Mouse (Mus musculus): ENCODE measurements around the gene Tnfsf9. TPM values are rescaled to one million over a fixed set of nuclear protein-coding genes. Genes with fewer than 3 reads are reported as not detected.

Gene Tnfsf9
- polyA plus RNA-seq, 1 experiment from 2014 or later, result 9.2 TPM

- 65% methylated on average over 3 of the region's 3 CpGs for WGBS
Observed at GRCm38 (mm10) chr17:57135635-57136034, 30.5 kb downstream of the Tnfsf9 start.

GRCm38 (mm10) chr17:57138676-57139075, 33.6 kb downstream of the Tnfsf9 start:
- 86% methylated on average over 4 of the region's 4 CpGs for WGBS
- no peak overlapping the region for H3K4me2 ChIP-seq (ENCODE audit: low read depth, low read length)
- no peaks in the 10 kb centered on the region for H3K36me3 ChIP-seq (ENCODE audit: control insufficient read depth, insufficient read depth, low read length)
- H3K4me3 ChIP-seq (replicated peaks; ENCODE audit: low read length), result no peak overlapping the region
- no peaks in the 10 kb centered on the region for H3K9me3 ChIP-seq (replicated peaks; ENCODE audit: control insufficient read depth, low read length)
- H3K27ac ChIP-seq (ENCODE audit: low read length), result no peak overlapping the region
- no peaks in the 10 kb centered on the region for H3K27me3 ChIP-seq (ENCODE audit: control insufficient read depth, insufficient read depth, low read length)
- ATAC-seq (ENCODE audit: insufficient read depth, low FRiP score), result no peak
- H3K4me1 ChIP-seq (ENCODE audit: control insufficient read depth, insufficient read depth, low read length), result no peaks in the 10 kb centered on the region
- no peak overlapping the region for H3K9ac ChIP-seq (ENCODE audit: low read length)

More at GRCm38 (mm10) chr17:57135635-57136034, 30.5 kb downstream of the Tnfsf9 start:
- H3K4me3 ChIP-seq (replicated peaks; ENCODE audit: low read length), result no peak overlapping the region
- no peak overlapping the region for H3K9ac ChIP-seq (ENCODE audit: low read length)
- H3K9me3 ChIP-seq (replicated peaks; ENCODE audit: control insufficient read depth, low read length), result no peaks in the 10 kb centered on the region
- H3K36me3 ChIP-seq (ENCODE audit: control insufficient read depth, insufficient read depth, low read length), result no peaks in the 10 kb centered on the region
- H3K4me2 ChIP-seq (ENCODE audit: low read depth, low read length), result no peak overlapping the region
- no peaks in the 10 kb centered on the region for H3K27me3 ChIP-seq (ENCODE audit: control insufficient read depth, insufficient read depth, low read length)
- no peak for ATAC-seq (ENCODE audit: insufficient read depth, low FRiP score)
- no peak overlapping the region for H3K27ac ChIP-seq (ENCODE audit: low read length)
- H3K4me1 ChIP-seq (ENCODE audit: control insufficient read depth, insufficient read depth, low read length), result no peaks in the 10 kb centered on the region

GRCm38 (mm10) chr17:57139708-57140107, 34.6 kb downstream of the Tnfsf9 start:
- no peaks in the 10 kb centered on the region for H3K4me1 ChIP-seq (ENCODE audit: control insufficient read depth, insufficient read depth, low read length)
- WGBS, result 77% methylated on average over 3 of the region's 3 CpGs
- H3K4me2 ChIP-seq (ENCODE audit: low read depth, low read length), result no peak overlapping the region
- H3K9ac ChIP-seq (ENCODE audit: low read length), result no peak overlapping the region
- H3K27me3 ChIP-seq (ENCODE audit: control insufficient read depth, insufficient read depth, low read length), result no peaks in the 10 kb centered on the region
- H3K9me3 ChIP-seq (replicated peaks; ENCODE audit: control insufficient read depth, low read length), result no peaks in the 10 kb centered on the region
- no peak overlapping the region for H3K4me3 ChIP-seq (replicated peaks; ENCODE audit: low read length)
- no peaks in the 10 kb centered on the region for H3K36me3 ChIP-seq (ENCODE audit: control insufficient read depth, insufficient read depth, low read length)
- H3K27ac ChIP-seq (ENCODE audit: low read length), result no peak overlapping the region
- ATAC-seq (ENCODE audit: insufficient read depth, low FRiP score), result no peak

GRCm38 (mm10) chr17:57143704-57144103, 38.6 kb downstream of the Tnfsf9 start:
- Histone ChIP-seq H3K27me3 (ENCODE audit: control insufficient read depth, insufficient read depth, low read length) (peaks cover 15% of the 10 kb centered on the region), H3K9me3 (replicated peaks; ENCODE audit: control insufficient read depth, low read length) (no peaks in the 10 kb centered on the region), H3K9ac (ENCODE audit: low read length) (no peak overlapping the region), H3K36me3 (ENCODE audit: control insufficient read depth, insufficient read depth, low read length) (no peaks in the 10 kb centered on the region), H3K4me1 (ENCODE audit: control insufficient read depth, insufficient read depth, low read length) (no peaks in the 10 kb centered on the region), H3K27ac (ENCODE audit: low read length) (no peak overlapping the region), H3K4me3 (replicated peaks; ENCODE audit: low read length) (no peak overlapping the region), H3K4me2 (ENCODE audit: low read depth, low read length) (no peak overlapping the region)
- no peak for ATAC-seq (ENCODE audit: insufficient read depth, low FRiP score)
- WGBS, result 67% methylated on average over 3 of the region's 3 CpGs

GRCm38 (mm10) chr17:57145115-57145514, 40.0 kb downstream of the Tnfsf9 start:
- Histone ChIP-seq H3K4me3 (replicated peaks; ENCODE audit: low read length) (no peak overlapping the region), H3K27ac (ENCODE audit: low read length) (no peak overlapping the region), H3K36me3 (ENCODE audit: control insufficient read depth, insufficient read depth, low read length) (no peaks in the 10 kb centered on the region), H3K27me3 (ENCODE audit: control insufficient read depth, insufficient read depth, low read length) (peaks cover 28% of the 10 kb centered on the region), H3K9me3 (replicated peaks; ENCODE audit: control insufficient read depth, low read length) (no peaks in the 10 kb centered on the region), H3K4me1 (ENCODE audit: control insufficient read depth, insufficient read depth, low read length) (no peaks in the 10 kb centered on the region), H3K9ac (ENCODE audit: low read length) (no peak overlapping the region), H3K4me2 (ENCODE audit: low read depth, low read length) (no peak overlapping the region)
- WGBS, result 82% methylated on average over 1 of the region's 1 CpGs
- ATAC-seq (ENCODE audit: insufficient read depth, low FRiP score), result no peak

- no peak for ATAC-seq (ENCODE audit: insufficient read depth, low FRiP score)
- Histone ChIP-seq H3K9ac (ENCODE audit: low read length) (no peak overlapping the region), H3K27me3 (ENCODE audit: control insufficient read depth, insufficient read depth, low read length) (peaks cover 32% of the 10 kb centered on the region), H3K4me2 (ENCODE audit: low read depth, low read length) (no peak overlapping the region), H3K27ac (ENCODE audit: low read length) (no peak overlapping the region), H3K36me3 (ENCODE audit: control insufficient read depth, insufficient read depth, low read length) (no peaks in the 10 kb centered on the region), H3K4me1 (ENCODE audit: control insufficient read depth, insufficient read depth, low read length) (no peaks in the 10 kb centered on the region), H3K4me3 (replicated peaks; ENCODE audit: low read length) (no peak overlapping the region), H3K9me3 (replicated peaks; ENCODE audit: control insufficient read depth, low read length) (no peaks in the 10 kb centered on the region)
- 68% methylated on average over 4 of the region's 4 CpGs for WGBS
Observed at GRCm38 (mm10) chr17:57148343-57148742, 43.2 kb downstream of the Tnfsf9 start.

GRCm38 (mm10) chr17:57148994-57149803, 44.1 kb downstream of the Tnfsf9 start, which contains the start of gene Cd70:
Gene Cd70 (minus strand): TSS chr17:57149777.
- H3K27me3 ChIP-seq (ENCODE audit: control insufficient read depth, insufficient read depth, low read length), result peaks cover 32% of the 10 kb centered on the region
- H3K4me3 ChIP-seq (replicated peaks; ENCODE audit: low read length), result peak within 1 kb of the TSS; percentile 24
- no peaks in the 10 kb centered on the region for H3K36me3 ChIP-seq (ENCODE audit: control insufficient read depth, insufficient read depth, low read length)
- ATAC-seq (ENCODE audit: insufficient read depth, low FRiP score), result no peak
- H3K27ac ChIP-seq (ENCODE audit: low read length), result no peak within 1 kb of the TSS
- 7% methylated on average over 39 of the region's 39 CpGs for WGBS
- H3K4me2 ChIP-seq (ENCODE audit: low read depth, low read length), result peak within 1 kb of the TSS; percentile 42
- no peaks in the 10 kb centered on the region for H3K4me1 ChIP-seq (ENCODE audit: control insufficient read depth, insufficient read depth, low read length)
- H3K9me3 ChIP-seq (replicated peaks; ENCODE audit: control insufficient read depth, low read length), result no peaks in the 10 kb centered on the region
- H3K9ac ChIP-seq (ENCODE audit: low read length), result peak within 1 kb of the TSS; percentile 40; the same call in 1 of the 2 replicates

- Histone ChIP-seq H3K36me3 (ENCODE audit: control insufficient read depth, insufficient read depth, low read length) (no peaks in the 10 kb centered on the region), H3K4me1 (ENCODE audit: control insufficient read depth, insufficient read depth, low read length) (no peaks in the 10 kb centered on the region), H3K4me3 (replicated peaks; ENCODE audit: low read length) (no peak overlapping the region), H3K9ac (ENCODE audit: low read length) (no peak overlapping the region), H3K4me2 (ENCODE audit: low read depth, low read length) (no peak overlapping the region), H3K9me3 (replicated peaks; ENCODE audit: control insufficient read depth, low read length) (no peaks in the 10 kb centered on the region), H3K27me3 (ENCODE audit: control insufficient read depth, insufficient read depth, low read length) (peaks cover 24% of the 10 kb centered on the region), H3K27ac (ENCODE audit: low read length) (no peak overlapping the region)
- 89% methylated on average over 6 of the region's 6 CpGs for WGBS
- no peak for ATAC-seq (ENCODE audit: insufficient read depth, low FRiP score)
Observed at GRCm38 (mm10) chr17:57153006-57153405, 47.9 kb downstream of the Tnfsf9 start.

- Histone ChIP-seq H3K36me3 (ENCODE audit: control insufficient read depth, insufficient read depth, low read length) (no peaks in the 10 kb centered on the region), H3K27me3 (ENCODE audit: control insufficient read depth, insufficient read depth, low read length) (peaks cover 16% of the 10 kb centered on the region), H3K4me2 (ENCODE audit: low read depth, low read length) (no peak overlapping the region), H3K9me3 (replicated peaks; ENCODE audit: control insufficient read depth, low read length) (no peaks in the 10 kb centered on the region), H3K27ac (ENCODE audit: low read length) (no peak overlapping the region), H3K9ac (ENCODE audit: low read length) (no peak overlapping the region), H3K4me3 (replicated peaks; ENCODE audit: low read length) (no peak overlapping the region), H3K4me1 (ENCODE audit: control insufficient read depth, insufficient read depth, low read length) (no peaks in the 10 kb centered on the region)
- ATAC-seq (ENCODE audit: insufficient read depth, low FRiP score), result no peak
- 83% methylated on average over 4 of the region's 4 CpGs for WGBS
Observed at GRCm38 (mm10) chr17:57153787-57154186, 48.7 kb downstream of the Tnfsf9 start.
